Mouse (Mus musculus) heart, adult 9 months (tissue): ENCODE data around the gene Itga11.
"Not testable (repeated sequence)": the region's sequence is repeated elsewhere in the genome, so short reads cannot be mapped to it uniquely, and the experiment has no call there.

ENCODE experiments used
- DNase-seq, 2 experiments: peaks; one replicate each; pipeline ENCODE4 v3.0.0; 2022; ENCODE audit warnings: low spot score in 2 of 2

Itga11 gene

DNA sequence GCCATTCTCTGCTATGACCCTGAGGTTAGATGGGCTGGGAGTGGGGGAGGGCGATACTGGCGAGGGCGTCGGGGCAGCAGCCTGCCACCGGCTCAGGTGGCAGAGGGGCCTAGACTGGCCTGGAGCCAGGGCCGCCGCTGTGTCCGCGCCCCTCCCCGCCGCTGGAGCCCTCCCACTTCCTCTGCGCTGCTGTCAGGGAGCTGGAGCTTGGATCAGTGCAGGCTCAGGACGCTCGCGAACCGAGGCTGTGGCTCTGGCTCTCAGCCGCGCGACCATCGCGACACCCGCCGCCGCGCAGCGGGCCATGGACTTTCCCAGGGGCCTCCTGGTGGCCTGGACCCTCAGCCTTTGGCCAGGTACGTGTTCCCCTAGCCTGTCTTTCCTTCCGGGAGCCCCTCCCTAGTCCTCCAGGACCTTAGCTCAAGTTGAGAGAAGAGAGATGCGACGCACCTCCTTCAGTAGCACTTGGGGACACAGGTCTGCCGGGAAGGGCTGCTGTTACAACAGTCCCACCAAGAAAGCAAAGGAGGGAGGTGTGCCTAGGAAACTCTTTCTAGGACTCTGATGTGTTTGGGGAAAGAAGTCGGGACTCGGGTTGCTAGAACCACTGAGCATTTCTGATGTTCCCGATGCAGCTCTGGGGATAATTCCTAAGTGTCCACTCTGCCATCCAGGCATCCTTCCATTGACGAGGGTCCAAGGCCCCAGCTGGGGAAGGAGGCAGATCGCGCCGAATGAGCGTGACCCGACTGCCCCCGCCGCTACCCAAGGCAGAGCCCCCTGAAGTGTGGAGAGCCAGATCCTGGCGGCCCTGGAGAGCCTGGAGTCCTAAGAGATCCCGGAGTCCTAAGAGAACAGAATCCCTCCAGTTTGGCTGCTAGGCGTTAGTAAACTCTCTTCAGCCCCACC lies at the start of gene Itga11:
TSS of gene Itga11 (plus strand) at position 186 of the 909 bp plus-strand sequence.
- DNase-seq = peak; percentile 19 to 20

DNA sequence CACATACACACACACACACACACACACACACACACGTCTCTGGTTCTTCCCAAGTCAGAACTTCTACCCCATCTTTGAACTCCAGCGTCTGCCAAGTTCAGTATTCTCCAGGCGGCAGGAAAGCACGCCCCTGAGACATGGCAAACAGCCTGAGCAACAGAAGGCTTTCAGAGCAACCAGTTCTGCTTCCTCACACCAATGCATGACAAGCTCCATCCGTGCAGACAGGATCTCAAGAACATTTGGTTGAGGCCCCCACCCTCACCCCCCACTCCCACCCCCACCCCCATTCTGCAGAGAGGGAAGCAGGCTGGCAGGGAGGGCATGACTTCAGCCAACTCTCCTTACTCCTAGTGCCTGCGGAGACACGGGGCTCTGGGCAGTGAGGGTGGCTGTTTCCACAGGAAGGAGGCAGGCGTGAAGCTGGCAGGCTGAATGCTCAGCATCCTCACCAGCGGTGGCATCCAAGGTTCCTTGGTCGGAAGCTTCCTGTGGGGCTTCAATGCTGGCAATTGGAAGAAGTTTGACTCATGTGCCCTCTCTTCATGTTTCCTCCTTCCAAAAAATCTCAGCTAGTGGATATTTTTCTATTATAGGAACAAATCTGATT lies 46.9 kb upstream of the Itga11 start:
- DNase-seq = no peak

- no peak for DNase-seq
Observed at GRCm38 (mm10) chr9:62632392-62632791, 45.2 kb upstream of the Itga11 start.

GRCm38 (mm10) chr9:62638045-62638444 lies 39.6 kb upstream of the Itga11 start:
- DNase-seq = no peak

- no peak for DNase-seq
Observed at GRCm38 (mm10) chr9:62639686-62640085, 37.9 kb upstream of the Itga11 start.

DNA sequence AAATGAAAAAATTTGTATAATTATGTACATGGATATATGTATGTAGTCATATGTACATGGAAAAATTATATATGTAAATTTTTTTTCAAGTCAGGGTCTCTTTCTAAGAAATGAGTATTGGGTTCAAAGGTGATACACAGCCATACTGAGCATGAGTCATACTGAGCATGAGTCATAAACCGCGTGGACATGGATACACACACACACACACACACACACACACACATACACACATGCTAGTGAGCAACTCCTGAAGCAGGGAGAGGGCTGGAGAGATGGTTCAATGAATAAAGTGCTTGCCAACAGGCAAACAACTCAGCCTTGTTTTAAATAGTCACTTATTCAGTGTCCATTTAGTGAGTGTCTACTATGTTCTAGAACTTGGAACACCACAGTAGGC lies 37.4 kb upstream of the Itga11 start:
- DNase-seq = no peak

GRCm38 (mm10) chr9:62645716-62646400 lies 31.8 kb upstream of the Itga11 start:
- no peak for DNase-seq

DNA sequence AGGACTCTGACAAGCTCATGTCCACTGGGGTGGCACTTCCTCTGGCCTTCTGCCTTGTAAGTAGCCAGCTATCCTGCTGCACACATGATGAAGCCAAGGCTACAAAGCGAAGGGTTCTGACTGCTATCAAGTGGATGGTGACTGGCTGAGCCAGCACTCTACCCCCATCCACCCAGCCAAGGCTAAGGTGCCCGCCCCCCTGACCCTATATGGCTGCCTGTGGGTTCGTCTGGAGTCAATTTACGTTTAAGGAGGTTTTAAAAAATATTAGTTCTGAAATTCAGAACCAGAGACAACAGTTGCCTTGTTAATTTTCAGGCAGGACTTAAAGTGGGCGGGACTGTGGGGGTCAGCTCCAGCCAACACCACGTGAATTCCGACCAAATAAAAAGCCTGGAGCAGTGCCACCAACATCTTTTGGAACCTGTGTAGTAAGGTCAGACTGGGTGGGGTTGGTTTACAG lies 30.9 kb upstream of the Itga11 start:
- no peak for DNase-seq

DNA sequence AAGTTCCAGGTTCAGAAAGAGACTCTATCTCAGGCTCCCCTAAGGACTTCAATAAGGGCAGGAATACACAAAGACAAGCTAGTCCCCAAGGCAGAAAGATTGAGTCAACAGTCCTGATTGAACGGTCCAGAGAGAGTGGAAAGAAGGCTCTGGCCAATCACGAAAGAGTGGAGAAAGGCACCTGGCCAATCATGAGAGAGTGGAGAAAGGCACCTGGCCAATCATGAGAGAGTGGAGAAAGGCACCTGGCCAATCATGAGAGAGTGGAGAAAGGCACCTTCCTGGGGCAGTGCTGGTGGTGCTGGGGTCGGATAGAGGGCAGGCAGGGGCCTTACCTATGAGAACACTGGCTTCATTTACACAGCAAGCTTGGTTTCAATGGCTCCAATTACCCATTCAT lies 28.2 kb upstream of the Itga11 start:
- DNase-seq = no peak

- no peak for DNase-seq
Observed at GRCm38 (mm10) chr9:62650764-62651163, 26.9 kb upstream of the Itga11 start.

DNA sequence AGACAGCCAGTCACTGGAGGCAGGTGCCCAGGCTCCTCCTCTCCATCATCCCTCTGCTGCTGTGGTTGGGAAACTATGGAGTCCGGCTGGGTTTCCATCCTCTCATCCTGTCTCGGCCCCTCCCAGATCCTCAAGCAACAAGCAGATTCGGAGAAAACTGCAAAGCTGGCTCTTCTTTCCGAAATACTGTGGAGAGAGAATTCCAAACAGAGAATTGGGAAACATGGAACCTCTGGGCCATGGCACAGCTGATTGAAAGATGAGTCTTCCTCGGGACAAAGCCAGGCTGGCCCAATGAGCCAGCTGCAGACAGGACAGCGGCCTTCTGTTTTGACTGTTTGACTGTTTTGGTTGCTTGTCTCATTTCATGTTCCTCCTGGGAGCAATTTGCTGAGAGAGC lies 23.3 kb upstream of the Itga11 start:
- peak; percentile 28 to 48 for DNase-seq

GRCm38 (mm10) chr9:62658016-62658415 lies 19.6 kb upstream of the Itga11 start:
- DNase-seq = no peak

GRCm38 (mm10) chr9:62659026-62659425 lies 18.6 kb upstream of the Itga11 start:
- no peak for DNase-seq

DNA sequence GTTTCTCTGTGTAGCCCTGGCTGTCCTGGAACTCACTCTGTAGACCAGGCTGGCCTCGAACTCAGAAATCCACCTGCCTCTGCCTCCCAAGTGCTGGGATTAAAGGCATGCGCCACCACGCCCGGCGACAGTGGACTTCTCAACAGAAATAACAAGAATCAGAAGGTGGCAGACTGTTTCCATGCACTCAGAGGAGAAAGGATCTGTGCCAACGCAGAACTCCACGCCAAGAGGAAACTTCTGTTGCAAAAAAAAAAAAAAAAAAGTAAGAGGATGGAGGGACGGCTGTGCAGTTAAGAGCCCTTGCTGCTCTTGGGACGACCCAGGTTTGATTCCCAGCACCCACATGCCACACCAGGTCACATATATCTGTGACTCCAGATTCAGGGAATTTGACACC lies 16.7 kb upstream of the Itga11 start:
- DNase-seq = not testable (repeated sequence)

DNA sequence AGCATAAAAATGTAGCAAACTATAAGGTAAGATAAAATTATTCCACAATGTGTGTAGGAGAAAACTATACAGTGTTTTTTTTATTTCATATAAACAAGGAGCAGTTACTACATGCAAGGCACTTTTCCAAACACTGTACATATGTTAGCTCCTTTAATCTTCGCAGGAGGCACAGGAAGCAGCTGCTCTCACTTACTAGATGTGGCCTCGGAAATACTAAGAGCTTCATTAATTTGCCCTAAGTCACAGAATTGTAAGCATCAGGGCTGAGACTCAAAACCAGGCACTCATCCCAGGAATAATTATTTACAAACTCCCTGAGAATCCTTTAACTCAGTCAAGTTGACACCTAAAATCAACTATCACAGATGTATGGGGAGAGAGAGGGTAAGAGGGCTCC lies 14.2 kb upstream of the Itga11 start:
- DNase-seq = no peak

DNA sequence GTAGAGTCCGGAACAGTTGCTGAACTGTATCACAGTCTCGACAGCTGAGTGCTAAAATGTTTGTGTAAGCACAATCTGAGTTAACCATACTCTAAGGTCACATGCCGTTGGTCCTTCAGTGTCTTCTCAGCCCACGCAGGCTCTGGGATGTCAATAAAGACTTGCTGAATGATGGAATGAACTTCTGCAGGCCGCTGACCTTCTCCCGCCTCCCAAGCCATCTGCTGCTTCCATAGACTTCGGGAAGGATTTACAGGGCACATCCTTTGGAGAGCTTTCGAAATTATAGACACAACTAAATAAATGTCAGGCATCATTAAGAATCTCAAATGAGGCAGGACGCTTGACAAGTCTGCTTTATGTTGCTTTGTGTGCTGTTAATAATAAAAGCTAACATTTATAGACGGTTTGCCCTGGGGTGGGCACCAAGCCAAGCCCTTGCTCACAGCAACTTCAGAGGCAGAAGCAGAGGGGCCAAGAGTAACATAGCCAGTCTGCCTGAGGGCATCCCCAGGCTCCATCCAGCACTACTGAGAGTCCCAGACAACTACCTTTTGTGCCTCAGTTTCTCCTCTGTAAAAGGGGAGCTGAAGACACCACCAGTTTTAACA lies 13.4 kb upstream of the Itga11 start:
- DNase-seq = no peak

DNA sequence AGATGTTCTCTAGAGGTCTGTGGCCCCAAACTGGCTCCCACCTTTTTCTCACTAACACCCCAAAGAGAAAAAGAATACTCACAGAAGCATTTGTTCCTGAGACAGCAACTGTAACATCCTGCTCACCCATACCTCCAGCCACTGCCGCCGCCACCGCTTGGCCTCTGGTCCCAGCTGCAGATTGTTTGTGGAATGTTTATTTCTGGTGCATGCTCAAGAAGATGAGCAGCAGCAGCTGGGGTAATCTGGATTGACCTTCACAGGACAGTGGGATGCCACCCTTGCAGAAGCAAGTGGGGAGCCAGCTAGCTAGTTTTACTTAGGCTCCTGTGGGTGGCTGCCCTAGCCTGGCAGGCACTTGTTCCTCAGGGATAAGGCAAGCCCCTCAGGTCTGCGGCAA lies 11.7 kb upstream of the Itga11 start:
- DNase-seq = no peak

DNA sequence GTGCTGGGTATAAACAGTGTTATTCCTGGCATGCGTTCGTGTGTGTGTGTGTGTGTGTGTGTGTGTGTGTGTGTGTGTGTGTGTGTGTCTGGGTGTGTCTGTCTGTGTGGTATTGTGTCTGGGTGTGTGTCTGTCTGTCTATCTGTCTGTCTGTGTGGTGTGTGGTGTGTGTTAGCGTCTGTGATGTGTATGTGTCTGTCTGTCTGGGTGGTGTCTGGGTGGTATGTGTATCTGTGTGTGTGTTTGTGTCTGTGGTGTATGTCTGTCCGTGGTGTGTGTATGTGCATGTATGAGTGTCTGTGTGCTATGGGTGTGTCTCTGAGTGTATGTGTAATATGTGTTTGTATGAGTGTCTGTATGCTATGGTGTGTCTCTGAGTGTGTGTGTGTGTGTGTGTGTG lies 9.1 kb upstream of the Itga11 start:
- no peak for DNase-seq

- DNase-seq = no peak
Observed at GRCm38 (mm10) chr9:62673241-62673640, 4.4 kb upstream of the Itga11 start.

- no peak for DNase-seq
Observed at GRCm38 (mm10) chr9:62675172-62675571, 2.5 kb upstream of the Itga11 start.

DNA sequence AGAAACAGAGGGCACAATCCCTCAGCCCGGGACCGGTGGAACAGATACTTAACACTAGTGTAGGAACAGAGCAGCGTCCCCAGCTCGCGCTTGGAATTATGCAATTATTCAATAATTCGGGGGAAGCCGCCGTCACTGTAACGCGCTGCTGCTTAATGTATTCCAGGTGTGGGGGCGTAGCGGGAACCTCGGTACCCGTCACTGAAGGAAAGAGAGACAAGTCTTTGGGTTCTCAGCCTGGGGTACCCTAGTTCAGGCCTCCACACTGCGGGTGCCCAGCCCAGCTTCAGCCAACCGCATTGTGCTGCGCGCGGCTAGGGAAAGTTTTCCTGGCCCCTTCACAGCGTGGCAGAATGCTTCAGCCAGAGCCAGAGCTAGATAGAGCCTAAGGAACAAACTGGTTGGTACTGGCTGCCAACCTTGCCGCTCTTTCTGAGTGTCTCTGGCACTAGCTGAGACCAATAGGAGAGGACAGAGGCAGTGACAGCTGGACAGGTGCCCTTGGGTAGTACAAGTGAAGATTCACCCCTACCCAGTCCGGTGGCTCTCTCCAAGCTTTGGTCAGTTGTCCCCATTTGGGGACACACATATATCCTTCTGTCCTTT lies 1.0 kb downstream of the Itga11 start:
- DNase-seq = peak; percentile 23 to 31

GRCm38 (mm10) chr9:62679398-62679797 lies 1.8 kb downstream of the Itga11 start:
- no peak for DNase-seq
